ENCODE assay signal across 8 mouse cellular contexts in the genomic region with DNA sequence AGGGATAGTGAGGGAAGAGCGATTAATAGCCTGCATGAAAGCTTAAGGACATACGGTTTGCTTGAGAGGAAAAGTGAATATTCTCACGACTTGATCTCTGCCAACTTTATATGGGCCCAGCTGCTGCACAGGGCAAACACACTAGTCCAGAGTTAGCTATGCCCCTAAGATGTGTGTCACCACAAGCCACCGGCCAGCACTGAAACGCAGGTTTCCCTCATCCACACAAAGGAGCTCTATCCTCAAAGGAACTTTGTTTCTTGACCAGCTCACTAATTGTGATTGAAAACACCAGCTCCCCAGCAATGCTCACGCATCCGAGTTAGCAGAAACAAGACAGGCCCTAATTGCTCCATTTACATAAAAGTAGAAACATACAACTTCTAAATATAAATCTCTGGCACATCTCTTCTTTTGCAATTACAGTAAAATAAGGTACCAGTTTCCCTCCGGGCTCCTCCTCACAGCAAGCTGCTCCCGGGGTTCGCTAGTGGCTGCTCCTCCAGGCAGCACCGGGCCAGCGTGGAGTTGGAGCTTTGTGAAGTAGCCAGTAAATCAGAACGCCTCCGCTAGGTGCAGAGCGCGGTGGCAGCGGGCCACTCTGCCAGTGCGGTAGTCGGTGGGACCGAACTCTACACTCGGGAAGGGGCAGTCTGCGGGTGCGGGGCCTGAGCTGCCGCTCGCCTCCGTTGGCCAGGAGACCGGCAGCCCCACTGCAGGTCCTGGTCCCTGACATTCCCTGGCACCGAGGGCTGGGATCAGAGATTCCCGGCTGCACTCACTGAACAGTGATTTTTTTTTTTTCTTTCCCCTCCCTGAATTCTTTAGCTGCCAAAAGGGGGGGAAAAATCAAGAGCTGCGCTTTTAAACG. TPM values are rescaled to one million over a fixed set of nuclear protein-coding genes. Genes with fewer than 3 reads are reported as not detected.
A peak's percentile ranks its signal among the peaks of the same experiment; 100 is the strongest.
DNase-seq lines count a peak whose midpoint lies in the region; ATAC-seq and TF ChIP-seq lines count a peak whose summit lies in the region.

A gene (plus strand): TSS at position 480 of the 871 bp plus-strand sequence.

- peak within 1 kb of the TSS; percentile 86 for H3K27ac ChIP-seq in embryonic fibroblast, embryonic 13.5 days (ENCODE audit: insufficient read depth, low read length)
- peak within 1 kb of the TSS; percentile 53 for H3K27ac ChIP-seq in heart, postnatal 0 days (ENCODE audit: low read depth)
- peak within 1 kb of the TSS; percentile 55; the same call in 1 of the 2 replicates for H3K27ac ChIP-seq in lung, embryonic 15.5 days
- H3K27ac ChIP-seq in neural tube, embryonic 15.5 days (replicated peaks): no peak within 1 kb of the TSS

- 12% methylated on average over 31 of the region's 31 CpGs for WGBS in heart, postnatal 0 days
- 10% methylated on average over 31 of the region's 31 CpGs for WGBS in lung, embryonic 15.5 days
- WGBS in neural tube, embryonic 15.5 days: 5% methylated on average over 31 of the region's 31 CpGs

- peak; percentile 50 for ATAC-seq in CD4-positive, CD25-positive, alpha-beta regulatory T cell, adult 4 months
- peak; percentile 55 for ATAC-seq in heart, postnatal 0 days (ENCODE audit: insufficient read depth, low read depth)
- peak; percentile 63; the same call in 1 of the 2 replicates for ATAC-seq in lung, embryonic 15.5 days (ENCODE audit: borderline replicate concordance, extremely low read depth, low FRiP score, low TSS enrichment)
- peak; percentile 82 for ATAC-seq in neural tube, embryonic 15.5 days (ENCODE audit: low FRiP score)

- H3K9ac ChIP-seq in heart, postnatal 0 days (replicated peaks; ENCODE audit: low read depth, low read length): peak within 1 kb of the TSS; percentile 59
- peak within 1 kb of the TSS; percentile 58 for H3K9ac ChIP-seq in lung, embryonic 15.5 days
- H3K9ac ChIP-seq in neural tube, embryonic 15.5 days (replicated peaks): peak within 1 kb of the TSS; percentile 54

- H3K9me3 ChIP-seq in heart, postnatal 0 days (replicated peaks; ENCODE audit: control insufficient read depth, low read length): no peaks in the 10 kb centered on the region
- H3K9me3 ChIP-seq in lung, embryonic 15.5 days: no peaks in the 10 kb centered on the region
- no peaks in the 10 kb centered on the region for H3K9me3 ChIP-seq in neural tube, embryonic 15.5 days (replicated peaks)

- TF ChIP-seq CTCF in embryonic fibroblast, embryonic 13.5 days (IDR thresholded peaks at IDR 0.05; ENCODE audit: borderline replicate concordance, insufficient read depth, low read length): no peak
- 0 out of 2 replicates have a peak, but pooled peaks have one; percentile 2 for TF ChIP-seq CTCF in heart, postnatal 0 days (IDR thresholded peaks at IDR 0.05; ENCODE audit: low read depth)

- peaks cover 6% of the 10 kb centered on the region for H3K4me1 ChIP-seq in embryonic fibroblast, embryonic 13.5 days (ENCODE audit: control insufficient read depth, insufficient read depth, low read length)
- H3K4me1 ChIP-seq in heart, postnatal 0 days (ENCODE audit: control insufficient read depth, insufficient read depth): no peaks in the 10 kb centered on the region; the same call in 1 of the 2 replicates
- peaks cover 5% of the 10 kb centered on the region; the same call in 1 of the 2 replicates for H3K4me1 ChIP-seq in lung, embryonic 15.5 days
- peaks cover 16% of the 10 kb centered on the region for H3K4me1 ChIP-seq in neural tube, embryonic 15.5 days

- no peak for TF ChIP-seq EP300 in heart, postnatal 0 days (IDR thresholded peaks at IDR 0.05; ENCODE audit: low read depth)

- peak; percentile 45 for DNase-seq in adrenal gland, postnatal 25 days
- peak; percentile 29 for DNase-seq in heart, postnatal 0 days (ENCODE audit: low spot score)
- peak; percentile 47 for DNase-seq in kidney, postnatal 14 days
- DNase-seq in urinary bladder, postnatal 36 days (ENCODE audit: low spot score in 2 of 2): peak; percentile 23 to 37

- H3K36me3 ChIP-seq in heart, postnatal 0 days (replicated peaks; ENCODE audit: control insufficient read depth, insufficient read depth, low read length): no peaks in the 10 kb centered on the region
- no peaks in the 10 kb centered on the region for H3K36me3 ChIP-seq in lung, embryonic 15.5 days
- no peaks in the 10 kb centered on the region for H3K36me3 ChIP-seq in neural tube, embryonic 15.5 days

- H3K4me2 ChIP-seq in heart, postnatal 0 days (ENCODE audit: low read depth, low read length): peak within 1 kb of the TSS; percentile 91
- H3K4me2 ChIP-seq in lung, embryonic 15.5 days: peak within 1 kb of the TSS; percentile 93
- H3K4me2 ChIP-seq in neural tube, embryonic 15.5 days: peak within 1 kb of the TSS; percentile 94

- TF ChIP-seq POLR2A in embryonic fibroblast, embryonic 13.5 days (IDR thresholded peaks at IDR 0.05; ENCODE audit: low read depth, low read length): no peak; the same call in 1 of the 2 replicates

- H3K4me3 ChIP-seq in embryonic fibroblast, embryonic 13.5 days (ENCODE audit: insufficient read depth, low read length): peak within 1 kb of the TSS; percentile 43
- H3K4me3 ChIP-seq in heart, postnatal 0 days (ENCODE audit: low read depth, low read length): peak within 1 kb of the TSS; percentile 64
- H3K4me3 ChIP-seq in lung, embryonic 15.5 days: peak within 1 kb of the TSS; percentile 51
- peak within 1 kb of the TSS; percentile 48 for H3K4me3 ChIP-seq in neural tube, embryonic 15.5 days (replicated peaks)

- H3K27me3 ChIP-seq in heart, postnatal 0 days (ENCODE audit: control insufficient read depth, insufficient read depth, low read length): 0 out of 2 replicates have a peak, but pooled peaks cover 3% of the 10 kb centered on the region
- peaks cover 5% of the 10 kb centered on the region for H3K27me3 ChIP-seq in lung, embryonic 15.5 days
- H3K27me3 ChIP-seq in neural tube, embryonic 15.5 days (replicated peaks): peaks cover 11% of the 10 kb centered on the region; the same call in 1 of the 2 replicates

RNA-seq across cellular contexts. Expression of the gene that starts here (rescaled TPM):
- polyA plus RNA-seq in CD4-positive, CD25-positive, alpha-beta regulatory T cell, adult 4 months (2017; shearing (Covaris generic)): not detected
- 0.73 and 0.81 TPM in 2 replicates for total RNA-seq in adrenal gland, postnatal 25 days (2021)
- 105 and 296 TPM in 2 replicates for polyA plus RNA-seq in embryonic fibroblast, embryonic 13.5 days (2011; ENCODE audit: insufficient read length, low read depth, missing spikeins)
- 2.6 and 3.0 TPM in 2 replicates for total RNA-seq in heart, postnatal 0 days (2014; rRNA removed; ENCODE audit: low replicate concordance)
- polyA plus RNA-seq in heart, postnatal 0 days (2015; fragmentation: Nextera tagmentation; extraction: Ambion mirVana): 7.9 and 8.0 TPM in 2 replicates
- polyA plus RNA-seq in lung, embryonic 15.5 days (2015; fragmentation: Nextera tagmentation; extraction: Ambion mirVana): 3.5 and 4.7 TPM in 2 replicates
- polyA plus RNA-seq in neural tube, embryonic 15.5 days (2015; fragmentation: Nextera tagmentation; extraction: Ambion mirVana): 2.5 and 4.7 TPM in 2 replicates

Comparison
In these comparisons a context has a peak if more than half of its experiments do, and no peak if none do; other contexts are left out.
1. RNA of the gene that starts here (polyA plus RNA-seq): 105 to 296 TPM in embryonic fibroblast, embryonic 13.5 days; 7.9 to 8.0 TPM in heart, postnatal 0 days, 3.5 to 4.7 TPM in lung, embryonic 15.5 days, 2.5 to 4.7 TPM in neural tube, embryonic 15.5 days and not detected in CD4-positive, CD25-positive, alpha-beta regulatory T cell, adult 4 months; every median in the first group is over 10 times any median in the second.
2. Peak in ATAC-seq in CD4-positive, CD25-positive, alpha-beta regulatory T cell, adult 4 months; RNA of the gene not detected or under 1 TPM.
3. Peak in DNase-seq in adrenal gland, postnatal 25 days; RNA of the gene not detected or under 1 TPM.
4. Peak in every context shown above with its lines, with median percentiles within 50 percentile points of each other: ATAC-seq, DNase-seq, H3K4me3 ChIP-seq, H3K4me2 ChIP-seq and H3K9ac ChIP-seq.